Mouse (Mus musculus): ENCODE results near the gene Nudt2. TPM values are rescaled to one million over a fixed set of nuclear protein-coding genes. Genes with fewer than 3 reads are reported as not detected.

The Nudt2 gene
- total and polyA plus RNA-seq, 3 experiments: 21.7 to 40.2 (median 27.9) TPM

DNA sequence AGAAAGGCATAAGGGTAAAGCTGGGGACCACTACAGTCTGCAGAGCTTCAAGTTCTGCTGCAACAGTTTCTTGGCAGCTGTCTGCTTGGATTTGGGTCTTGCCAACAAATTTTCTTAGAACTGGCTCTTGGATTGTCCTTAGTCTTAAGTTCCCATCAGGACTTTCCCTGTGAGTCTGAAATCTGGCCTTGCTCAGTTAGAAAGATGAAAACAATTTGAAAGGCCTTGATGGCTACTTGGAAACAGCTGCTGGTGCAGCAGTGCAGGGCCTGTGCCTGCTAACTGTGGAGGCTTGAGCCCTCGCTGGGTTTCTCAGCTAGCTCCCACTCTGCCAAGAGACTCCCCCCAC, 14.5 kb downstream of the Nudt2 start:
- Histone ChIP-seq H3K27me3 (replicated peaks) (no peaks in the 10 kb centered on the region), H3K79me2 (replicated peaks; ENCODE audit: control insufficient read depth, extremely low read depth, insufficient read depth, poor library complexity, severe bottlenecking) (no peaks in the 10 kb centered on the region), H3K27ac (ENCODE audit: insufficient read depth, low read depth) (no peak overlapping the region), H3K4me2 (ENCODE audit: insufficient read depth, low read depth, poor library complexity, severe bottlenecking) (no peak overlapping the region), H3K9ac (ENCODE audit: insufficient read depth, low read depth) (no peak overlapping the region), H3K4me1 (ENCODE audit: control insufficient read depth in 1 of 2, insufficient read depth in 2 of 2) (no peaks in the 10 kb centered on the region), H3K9me3 (replicated peaks; ENCODE audit: low read length) (no peaks in the 10 kb centered on the region), H3K4me3 (replicated peaks in 1 of 3; ENCODE audit: low read depth in 2 of 3, low read length in 2 of 3, poor library complexity in 1 of 3) (no peak overlapping the region), H3K36me3 (replicated peaks in 1 of 2; ENCODE audit: control insufficient read depth in 1 of 2, insufficient read depth in 1 of 2, low read length in 1 of 2) (peaks cover 8 to 43% of the 10 kb centered on the region in 2 experiments)
- in situ Hi-C loops (cut with MboI; ENCODE audit: low pct_ligation_motif_present, low pct_unique_long_range_greater_than_20kb, low sequenced_read_pairs): no loop called here
- no peak for DNase-seq (ENCODE audit: extremely low read depth)
- dilution Hi-C loops (cut with MboI; ENCODE audit: extremely low pct_ligation_motif_present, extremely low pct_unique_long_range_greater_than_20kb, low sequenced_read_pairs): no loop called here
- TF ChIP-seq UBTF (IDR thresholded peaks at IDR 0.05; ENCODE audit: low read depth, low read length) (no peak), KAT2A (IDR thresholded peaks at IDR 0.05; ENCODE audit: insufficient replicate concordance, low read length) (no peak)

DNA sequence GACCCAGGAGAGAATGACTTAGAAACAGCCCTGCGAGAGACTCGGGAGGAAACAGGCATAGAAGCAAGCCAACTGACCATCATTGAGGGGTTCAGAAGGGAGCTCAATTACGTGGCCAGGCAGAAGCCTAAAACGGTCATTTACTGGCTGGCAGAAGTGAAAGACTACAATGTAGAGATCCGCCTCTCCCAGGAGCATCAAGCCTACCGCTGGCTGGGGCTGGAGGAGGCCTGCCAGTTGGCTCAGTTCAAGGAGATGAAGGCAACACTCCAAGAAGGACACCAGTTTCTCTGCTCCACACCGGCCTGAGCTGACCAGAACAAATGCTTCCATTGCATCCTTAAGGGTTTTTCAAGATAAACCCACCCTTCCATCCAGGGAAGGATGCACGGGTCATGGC, 15.3 kb downstream of the Nudt2 start:
- dilution Hi-C loops (cut with MboI; ENCODE audit: extremely low pct_ligation_motif_present, extremely low pct_unique_long_range_greater_than_20kb, low sequenced_read_pairs) (no loop called here), in situ Hi-C loops (cut with MboI; ENCODE audit: low pct_ligation_motif_present, low pct_unique_long_range_greater_than_20kb, low sequenced_read_pairs) (no loop called here)
- Histone ChIP-seq H3K4me2 (ENCODE audit: insufficient read depth, low read depth, poor library complexity, severe bottlenecking) (no peak overlapping the region), H3K27ac (ENCODE audit: insufficient read depth, low read depth) (no peak overlapping the region), H3K79me2 (replicated peaks; ENCODE audit: control insufficient read depth, extremely low read depth, insufficient read depth, poor library complexity, severe bottlenecking) (no peaks in the 10 kb centered on the region), H3K27me3 (replicated peaks) (no peaks in the 10 kb centered on the region), H3K9me3 (replicated peaks; ENCODE audit: low read length) (no peaks in the 10 kb centered on the region), H3K4me1 (ENCODE audit: control insufficient read depth in 1 of 2, insufficient read depth in 2 of 2) (no peaks in the 10 kb centered on the region), H3K4me3 (replicated peaks in 1 of 3; ENCODE audit: low read depth in 2 of 3, low read length in 2 of 3, poor library complexity in 1 of 3) (no peak overlapping the region), H3K9ac (ENCODE audit: insufficient read depth, low read depth) (no peak overlapping the region), H3K36me3 (replicated peaks in 1 of 2; ENCODE audit: control insufficient read depth in 1 of 2, insufficient read depth in 1 of 2, low read length in 1 of 2) (peaks cover 8 to 43% of the 10 kb centered on the region in 2 experiments)
- TF ChIP-seq POLR2AphosphoS2 (IDR thresholded peaks at IDR 0.05; ENCODE audit: low read depth, low read length) (no peak), MEF2A (IDR thresholded peaks at IDR 0.05; ENCODE audit: borderline replicate concordance, low read depth, low read length) (no peak), ZC3H11A (IDR thresholded peaks at IDR 0.05; ENCODE audit: low read depth, low read length) (no peak), RCOR1 (conservative IDR thresholded peaks at IDR 0.05; ENCODE audit: low read depth, low read length) (no peak), ZKSCAN1 (IDR thresholded peaks at IDR 0.05; ENCODE audit: borderline replicate concordance, low read depth, low read length) (no peak), UBTF (IDR thresholded peaks at IDR 0.05; ENCODE audit: low read depth, low read length) (no peak), JUND (conservative IDR thresholded peaks at IDR 0.05; ENCODE audit: low read depth, low read length) (no peak), POLR2A (IDR thresholded peaks at IDR 0.05; ENCODE audit: low read depth, low read length) (no peak), PAX5 (IDR thresholded peaks at IDR 0.05; ENCODE audit: low read length) (no peak), IRF4 (IDR thresholded peaks at IDR 0.05; ENCODE audit: low read depth, low read length) (no peak), MYC (IDR thresholded peaks at IDR 0.05; ENCODE audit: low read depth, low read length) (no peak), TBP (conservative IDR thresholded peaks at IDR 0.05; ENCODE audit: low read depth, low read length) (no peak), MAZ (IDR thresholded peaks at IDR 0.05; ENCODE audit: low read depth, low read length) (no peak), E2F4 (IDR thresholded peaks at IDR 0.05; ENCODE audit: insufficient replicate concordance, low read depth, low read length) (no peak), MAFK (IDR thresholded peaks at IDR 0.05; ENCODE audit: insufficient replicate concordance, low read length) (no peak), BHLHE40 (IDR thresholded peaks at IDR 0.05; ENCODE audit: low read depth, low read length) (no peak)
- no peak for DNase-seq (ENCODE audit: extremely low read depth)
